Mouse (Mus musculus): ENCODE measurements around the gene Eps15. TPM values are rescaled to one million over a fixed set of nuclear protein-coding genes. Genes with fewer than 3 reads are reported as not detected.
A peak's percentile ranks its signal among the peaks of the same experiment; 100 is the strongest.

The Eps15 gene
- total RNA-seq, 4 experiments from 2014 or later: 40.2 to 48.6 (median 44.1) TPM

DNA sequence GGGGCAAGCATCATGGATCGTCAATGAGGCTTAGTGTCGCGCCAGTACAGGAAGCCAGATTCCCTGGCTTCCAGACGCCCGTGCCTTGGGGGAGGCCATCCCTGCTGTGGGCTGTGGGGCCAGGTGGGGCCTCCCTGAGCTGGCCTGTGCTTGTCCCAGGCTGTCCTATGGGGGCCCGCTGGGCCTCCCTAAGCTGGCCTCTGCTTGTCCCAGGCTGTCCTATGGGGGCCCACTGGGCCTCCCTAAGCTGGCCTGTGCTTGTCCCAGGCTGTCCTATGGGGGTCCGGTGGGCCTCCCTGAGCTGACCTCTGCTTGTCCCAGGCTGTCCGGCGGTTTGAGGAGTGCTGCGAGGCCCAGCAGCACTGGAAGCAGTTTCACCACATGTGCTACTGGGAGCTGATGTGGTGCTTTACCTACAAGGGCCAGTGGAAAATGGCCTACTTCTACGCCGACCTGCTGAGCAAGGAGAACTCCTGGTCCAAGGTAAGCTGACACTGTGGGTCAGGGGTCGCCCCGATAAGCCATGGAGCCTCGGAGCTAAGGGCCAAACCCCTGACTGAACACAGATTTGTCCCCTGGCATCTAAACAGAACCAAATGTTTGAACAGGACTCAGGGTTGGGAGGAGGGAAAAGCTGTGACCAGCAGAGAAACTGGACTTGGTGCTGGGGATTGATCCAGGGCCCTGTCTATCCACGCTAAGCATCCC lies 152.8 kb downstream of the Eps15 start:
- DNase-seq (ENCODE audit: low spot score): no peak

DNA sequence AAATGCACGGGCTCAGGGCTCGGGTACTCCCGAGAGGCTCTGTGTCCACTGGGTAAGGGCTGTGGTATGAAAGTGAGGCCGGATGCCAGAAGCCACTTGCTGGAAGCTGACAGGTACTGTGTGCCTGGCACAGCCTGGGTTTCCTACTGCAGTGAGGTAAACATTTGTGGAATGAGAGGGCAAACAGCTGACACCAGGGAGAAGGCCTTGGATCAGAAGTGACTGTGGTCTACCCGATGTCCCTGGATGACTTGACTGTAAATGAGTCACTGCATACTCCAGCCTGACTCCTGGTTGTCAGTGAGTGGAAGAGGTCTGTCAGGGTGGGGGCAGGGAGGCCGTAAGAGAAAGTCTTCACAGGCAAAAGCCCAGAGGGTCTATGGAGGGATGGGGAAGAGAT lies 153.6 kb downstream of the Eps15 start:
- peak; percentile 49 for DNase-seq (ENCODE audit: low spot score)

GRCm38 (mm10) chr4:109434256-109434655 lies 154.2 kb downstream of the Eps15 start:
- DNase-seq (ENCODE audit: low spot score): no peak

Other genes starting within 250 kb of the Eps15 start
- 100 to 1,000 TPM in 2 of 4 experiments, 10 to 100 TPM in 2; 85.9 to 105 (median 95.9) TPM for gene Osbpl9, start 78.0 kb upstream of the Eps15 start, total RNA-seq (2022)
- not detected for gene Calr4, start 45.8 kb upstream of the Eps15 start, total RNA-seq (2022)
- gene Ttc39a, start 126.4 kb downstream of the Eps15 start, total RNA-seq (2022): 1 to 10 TPM; 1.3 to 2.0 (median 1.7) TPM
- gene Rnf11, start 204.5 kb downstream of the Eps15 start, total RNA-seq (2022): 100 to 1,000 TPM in 2 of 4 experiments, 10 to 100 TPM in 2; 83.1 to 110 (median 98.7) TPM